Mouse (Mus musculus) G1E (cell line): Measurements from ENCODE around the gene Atg10.

ENCODE experiments used
- CTCF ChIP-seq: IDR thresholded peaks from 2 replicates; pipeline ENCODE4 v1.5.1; 2012; ENCODE audit warnings: low read depth, low read length, inconsistent platforms, mixed read lengths
- TAL1 ChIP-seq: conservative IDR thresholded peaks from 2 replicates; pipeline ENCODE4 v1.6.1; 2012; ENCODE audit warnings: low read depth, low read length, inconsistent platforms, mixed read lengths

DNA sequence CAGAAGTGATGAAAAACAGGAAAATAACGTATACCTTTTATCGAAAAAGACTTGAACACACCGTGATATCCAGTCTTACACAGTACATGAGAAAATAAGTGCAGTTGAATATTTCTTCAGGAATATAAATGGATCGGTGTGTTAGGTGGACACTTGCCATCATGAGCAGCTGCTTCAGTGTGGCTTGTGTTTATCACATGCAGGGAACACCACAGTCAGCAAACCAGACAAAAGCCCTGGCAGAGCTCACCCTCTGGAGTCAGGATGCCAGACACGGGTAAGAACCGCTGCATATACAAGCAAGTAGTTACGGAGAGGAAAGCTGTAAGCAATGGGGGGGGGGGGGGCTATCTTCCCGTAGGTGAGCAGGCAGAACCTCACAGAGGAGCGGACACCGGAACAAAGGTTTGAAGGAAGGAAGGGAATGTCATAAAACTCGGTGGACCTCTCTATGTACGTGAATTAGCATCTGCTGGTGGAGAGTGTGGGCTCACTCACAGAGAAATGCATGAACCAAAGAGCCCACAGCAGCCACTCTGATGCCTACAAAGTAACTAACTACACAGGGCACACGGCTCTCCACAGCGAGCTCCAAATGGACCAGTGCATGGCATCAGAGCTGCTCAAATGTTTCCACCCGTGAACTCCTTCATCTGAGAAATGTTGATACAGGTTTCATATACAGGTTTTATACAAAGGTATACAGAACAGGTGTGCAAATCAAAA, 51.8 kb downstream of the Atg10 start:
- TF ChIP-seq TAL1 = no peak
- no peak for TF ChIP-seq CTCF
